Mouse (Mus musculus) brain, embryonic 14.5 days (tissue): Measurements from ENCODE around the gene Myod1.

Experiments
- CTCF ChIP-seq: fragments of 200-500 bp; IDR thresholded peaks from 2 replicates; pipeline ENCODE4 v1.5.1; 2012; ENCODE audit warnings: inconsistent platforms, mild to moderate bottlenecking, moderate library complexity, borderline replicate concordance; ENCODE audit not compliant: insufficient read depth, insufficient read length; ENCODE audit errors: extremely low read depth
- POLR2A ChIP-seq: fragments of 200-500 bp; IDR thresholded peaks from 2 replicates; pipeline ENCODE4 v1.6.1; 2012; ENCODE audit warnings: mild to moderate bottlenecking, inconsistent platforms, borderline replicate concordance; ENCODE audit not compliant: poor library complexity, insufficient read depth, insufficient read length, severe bottlenecking; ENCODE audit errors: extremely low read depth

DNA sequence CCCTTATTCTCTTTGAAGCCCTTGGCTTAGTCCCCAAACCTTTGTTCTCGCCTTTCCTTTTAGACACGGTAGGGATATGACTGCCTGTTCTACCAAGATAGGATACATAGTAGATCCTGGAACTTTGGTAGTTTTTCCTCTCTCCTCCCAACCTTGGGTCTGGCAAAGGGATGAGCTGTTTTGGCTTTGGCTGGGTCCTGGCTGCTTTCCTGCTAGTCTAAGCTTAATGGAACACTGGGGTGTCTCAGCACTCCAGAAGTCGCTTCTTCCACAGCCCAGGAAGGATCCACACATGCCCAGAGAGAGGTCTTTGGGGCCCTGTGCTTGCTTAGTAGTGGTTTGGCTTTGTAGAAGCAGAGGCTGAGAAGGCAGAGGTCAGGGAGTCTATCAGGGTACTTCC is 47.7 kb downstream of the Myod1 start:
- no peak for TF ChIP-seq CTCF
- no peak for TF ChIP-seq POLR2A
